Mouse (Mus musculus): ENCODE measurements around the gene Hipk2. TPM values are rescaled to one million over a fixed set of nuclear protein-coding genes. Genes with fewer than 3 reads are reported as not detected.

The Hipk2 gene
- polyA plus RNA-seq, 1 experiment from 2014 or later, result 11.0 TPM

DNA sequence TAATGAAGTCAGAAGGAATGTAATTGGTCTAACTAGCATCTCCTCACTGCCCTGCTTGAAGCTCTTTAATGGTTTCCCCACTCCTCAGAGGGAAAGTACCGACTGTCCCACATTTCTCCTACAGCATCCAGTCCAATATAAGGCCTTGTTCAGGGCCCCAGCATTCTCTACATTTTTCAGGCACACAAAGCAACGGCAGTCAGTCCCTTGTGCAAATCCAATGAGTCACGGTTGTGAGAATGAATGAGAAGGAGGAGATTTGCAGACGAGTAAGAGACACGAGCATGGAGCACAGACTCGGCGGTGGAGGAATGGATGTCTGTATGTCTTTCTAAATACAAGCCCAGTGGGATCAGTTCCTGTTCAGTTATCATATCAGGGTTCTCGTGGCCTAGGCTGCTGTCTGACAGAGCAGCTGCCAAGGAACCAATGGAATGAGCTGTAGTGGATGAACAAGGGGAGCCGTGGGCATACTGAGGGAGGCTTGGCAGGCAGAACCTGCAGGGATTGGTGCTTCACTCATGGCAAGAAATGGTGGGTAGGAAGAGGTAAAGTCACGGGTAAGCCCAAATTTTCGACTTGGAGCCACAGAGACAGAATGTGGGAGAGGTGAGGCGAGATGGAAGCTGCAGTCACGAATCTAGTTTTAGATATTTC, 37.5 kb upstream of the Hipk2 start:
- Histone ChIP-seq H3K27me3 (ENCODE audit: control insufficient read depth, insufficient read depth, low read length) (no peaks in the 10 kb centered on the region), H3K9me3 (ENCODE audit: control insufficient read depth, low read length) (no peaks in the 10 kb centered on the region), H3K9ac (ENCODE audit: low read length) (no peak overlapping the region), H3K4me1 (ENCODE audit: control insufficient read depth in 2 of 2, insufficient read depth in 2 of 2, low read length in 2 of 2) (peaks cover 12 to 30% of the 10 kb centered on the region in 2 experiments), H3K36me3 (ENCODE audit: control insufficient read depth, insufficient read depth, low read length) (no peaks in the 10 kb centered on the region), H3K4me2 (ENCODE audit: low read length) (no peak overlapping the region), H3K4me3 (ENCODE audit: control insufficient read depth in 1 of 2, insufficient read depth in 1 of 2, low read depth in 1 of 2, low read length in 2 of 2) (no peak overlapping the region), H3K27ac (replicated peaks in 1 of 2; ENCODE audit: control insufficient read depth in 1 of 2, insufficient read depth in 1 of 2, low read depth in 2 of 2, low read length in 2 of 2) (no peak overlapping the region)
- 62% methylated on average over 13 of the region's 13 CpGs for WGBS
- no peak for ATAC-seq (ENCODE audit: insufficient number of reproducible peaks, insufficient read depth, low FRiP score, low read depth)

- no peak for ATAC-seq (ENCODE audit: insufficient number of reproducible peaks, insufficient read depth, low FRiP score, low read depth)
- peaks cover 12 to 30% of the 10 kb centered on the region in 2 experiments for H3K4me1 ChIP-seq (ENCODE audit: control insufficient read depth in 2 of 2, insufficient read depth in 2 of 2, low read length in 2 of 2)
Measured at GRCm38 (mm10) chr6:38912845-38913244, 36.9 kb upstream of the Hipk2 start.

GRCm38 (mm10) chr6:38912121-38912660, 36.2 kb upstream of the Hipk2 start:
- Histone ChIP-seq H3K27ac (replicated peaks in 1 of 2; ENCODE audit: control insufficient read depth in 1 of 2, insufficient read depth in 1 of 2, low read depth in 2 of 2, low read length in 2 of 2) (no peak overlapping the region), H3K4me3 (ENCODE audit: control insufficient read depth in 1 of 2, insufficient read depth in 1 of 2, low read depth in 1 of 2, low read length in 2 of 2) (no peak overlapping the region), H3K9me3 (ENCODE audit: control insufficient read depth, low read length) (no peaks in the 10 kb centered on the region), H3K36me3 (ENCODE audit: control insufficient read depth, insufficient read depth, low read length) (no peaks in the 10 kb centered on the region), H3K27me3 (ENCODE audit: control insufficient read depth, insufficient read depth, low read length) (no peaks in the 10 kb centered on the region), H3K9ac (ENCODE audit: low read length) (no peak overlapping the region), H3K4me1 (ENCODE audit: control insufficient read depth in 2 of 2, insufficient read depth in 2 of 2, low read length in 2 of 2) (peaks cover 12 to 24% of the 10 kb centered on the region in 2 experiments), H3K4me2 (ENCODE audit: low read length) (no peak overlapping the region)
- no peak for ATAC-seq (ENCODE audit: insufficient number of reproducible peaks, insufficient read depth, low FRiP score, low read depth)

More at GRCm38 (mm10) chr6:38912845-38913244, 36.9 kb upstream of the Hipk2 start:
- 67% methylated on average over 9 of the region's 9 CpGs for whole genome bisulfite sequencing
- H3K4me3 ChIP-seq (ENCODE audit: control insufficient read depth in 1 of 2, insufficient read depth in 1 of 2, low read depth in 1 of 2, low read length in 2 of 2), result no peak overlapping the region
- H3K9me3 ChIP-seq (ENCODE audit: control insufficient read depth, low read length), result no peaks in the 10 kb centered on the region
- no peaks in the 10 kb centered on the region for H3K27me3 ChIP-seq (ENCODE audit: control insufficient read depth, insufficient read depth, low read length)
- no peak overlapping the region for H3K4me2 ChIP-seq (ENCODE audit: low read length)
- no peaks in the 10 kb centered on the region for H3K36me3 ChIP-seq (ENCODE audit: control insufficient read depth, insufficient read depth, low read length)
- no peak overlapping the region for H3K9ac ChIP-seq (ENCODE audit: low read length)
- no peak overlapping the region for H3K27ac ChIP-seq (replicated peaks in 1 of 2; ENCODE audit: control insufficient read depth in 1 of 2, insufficient read depth in 1 of 2, low read depth in 2 of 2, low read length in 2 of 2)

- peak overlapping the region in 1 of 2 experiments; percentile 41; a peak in 1 of 4 replicates for H3K27ac ChIP-seq (replicated peaks in 1 of 2; ENCODE audit: control insufficient read depth in 1 of 2, insufficient read depth in 1 of 2, low read depth in 2 of 2, low read length in 2 of 2)
- no peaks in the 10 kb centered on the region for H3K27me3 ChIP-seq (ENCODE audit: control insufficient read depth, insufficient read depth, low read length)
- H3K4me1 ChIP-seq (ENCODE audit: control insufficient read depth in 2 of 2, insufficient read depth in 2 of 2, low read length in 2 of 2), result peaks cover 12 to 20% of the 10 kb centered on the region in 2 experiments
- no peaks in the 10 kb centered on the region for H3K9me3 ChIP-seq (ENCODE audit: control insufficient read depth, low read length)
- H3K36me3 ChIP-seq (ENCODE audit: control insufficient read depth, insufficient read depth, low read length), result no peaks in the 10 kb centered on the region
- H3K4me3 ChIP-seq (ENCODE audit: control insufficient read depth in 1 of 2, insufficient read depth in 1 of 2, low read depth in 1 of 2, low read length in 2 of 2), result no peak overlapping the region
- H3K9ac ChIP-seq (ENCODE audit: low read length), result no peak overlapping the region
- 17% methylated on average over 3 of the region's 3 CpGs for WGBS
- no peak overlapping the region for H3K4me2 ChIP-seq (ENCODE audit: low read length)
- peak; percentile 29; the same call in 1 of the 2 replicates for ATAC-seq (ENCODE audit: insufficient number of reproducible peaks, insufficient read depth, low FRiP score, low read depth)
Measured at GRCm38 (mm10) chr6:38910828-38911559, 35.0 kb upstream of the Hipk2 start.

- Histone ChIP-seq H3K27me3 (ENCODE audit: control insufficient read depth, insufficient read depth, low read length) (no peaks in the 10 kb centered on the region), H3K4me1 (ENCODE audit: control insufficient read depth in 2 of 2, insufficient read depth in 2 of 2, low read length in 2 of 2) (peaks cover 8 to 18% of the 10 kb centered on the region in 2 experiments), H3K9me3 (ENCODE audit: control insufficient read depth, low read length) (no peaks in the 10 kb centered on the region), H3K4me2 (ENCODE audit: low read length) (no peak overlapping the region), H3K9ac (ENCODE audit: low read length) (no peak overlapping the region), H3K4me3 (ENCODE audit: control insufficient read depth in 1 of 2, insufficient read depth in 1 of 2, low read depth in 1 of 2, low read length in 2 of 2) (no peak overlapping the region), H3K27ac (replicated peaks in 1 of 2; ENCODE audit: control insufficient read depth in 1 of 2, insufficient read depth in 1 of 2, low read depth in 2 of 2, low read length in 2 of 2) (no peak overlapping the region), H3K36me3 (ENCODE audit: control insufficient read depth, insufficient read depth, low read length) (no peaks in the 10 kb centered on the region)
- WGBS, result 77% methylated on average over 6 of the region's 6 CpGs
- no peak for ATAC-seq (ENCODE audit: insufficient number of reproducible peaks, insufficient read depth, low FRiP score, low read depth)
Measured at GRCm38 (mm10) chr6:38908401-38908800, 32.4 kb upstream of the Hipk2 start.

- no peak for ATAC-seq (ENCODE audit: insufficient number of reproducible peaks, insufficient read depth, low FRiP score, low read depth)
- Histone ChIP-seq H3K36me3 (ENCODE audit: control insufficient read depth, insufficient read depth, low read length) (no peaks in the 10 kb centered on the region), H3K4me3 (ENCODE audit: control insufficient read depth in 1 of 2, insufficient read depth in 1 of 2, low read depth in 1 of 2, low read length in 2 of 2) (no peak overlapping the region), H3K4me1 (ENCODE audit: control insufficient read depth in 2 of 2, insufficient read depth in 2 of 2, low read length in 2 of 2) (peaks cover 5 to 8% of the 10 kb centered on the region in 2 experiments; a peak in 3 of 4 replicates), H3K9ac (ENCODE audit: low read length) (no peak overlapping the region), H3K27me3 (ENCODE audit: control insufficient read depth, insufficient read depth, low read length) (no peaks in the 10 kb centered on the region), H3K9me3 (ENCODE audit: control insufficient read depth, low read length) (no peaks in the 10 kb centered on the region), H3K27ac (replicated peaks in 1 of 2; ENCODE audit: control insufficient read depth in 1 of 2, insufficient read depth in 1 of 2, low read depth in 2 of 2, low read length in 2 of 2) (no peak overlapping the region), H3K4me2 (ENCODE audit: low read length) (no peak overlapping the region)
- 69% methylated on average over 6 of the region's 6 CpGs for WGBS
Measured at GRCm38 (mm10) chr6:38906005-38906404, 30.0 kb upstream of the Hipk2 start.

DNA sequence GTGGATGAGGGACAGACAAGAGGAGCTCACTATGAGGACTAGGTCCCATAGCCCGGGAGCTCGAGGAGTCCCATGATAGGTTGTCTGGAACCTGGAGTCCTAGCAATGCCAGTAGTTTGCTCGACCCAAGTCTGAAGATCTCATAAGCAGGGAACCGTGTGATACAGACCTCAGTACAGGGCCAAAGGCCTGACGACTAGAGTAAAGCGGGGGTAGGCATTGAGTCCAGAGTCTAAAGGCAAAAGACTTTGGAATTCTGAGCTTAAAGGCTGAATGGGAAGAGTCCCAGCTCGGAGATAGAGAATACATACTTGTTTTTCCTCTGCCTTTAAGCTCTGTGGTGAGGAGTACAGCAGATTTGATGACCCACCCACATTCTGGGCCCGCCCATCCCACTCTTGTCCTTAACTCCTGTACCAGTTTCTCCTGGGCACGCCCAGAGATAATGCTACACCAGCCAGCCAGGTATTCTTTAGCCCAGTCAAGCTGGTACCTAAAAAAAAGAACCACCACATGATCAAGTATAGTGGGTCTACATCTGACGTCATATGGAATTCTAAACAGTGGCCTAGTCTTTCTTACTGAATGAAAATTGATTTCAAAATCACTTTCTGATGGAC, 27.0 kb upstream of the Hipk2 start:
- Histone ChIP-seq H3K9me3 (ENCODE audit: control insufficient read depth, low read length) (no peaks in the 10 kb centered on the region), H3K36me3 (ENCODE audit: control insufficient read depth, insufficient read depth, low read length) (no peaks in the 10 kb centered on the region), H3K4me1 (ENCODE audit: control insufficient read depth in 2 of 2, insufficient read depth in 2 of 2, low read length in 2 of 2) (no peaks in the 10 kb centered on the region), H3K4me3 (ENCODE audit: control insufficient read depth in 1 of 2, insufficient read depth in 1 of 2, low read depth in 1 of 2, low read length in 2 of 2) (no peak overlapping the region), H3K27ac (replicated peaks in 1 of 2; ENCODE audit: control insufficient read depth in 1 of 2, insufficient read depth in 1 of 2, low read depth in 2 of 2, low read length in 2 of 2) (no peak overlapping the region), H3K9ac (ENCODE audit: low read length) (no peak overlapping the region), H3K27me3 (ENCODE audit: control insufficient read depth, insufficient read depth, low read length) (no peaks in the 10 kb centered on the region), H3K4me2 (ENCODE audit: low read length) (no peak overlapping the region)
- no peak for ATAC-seq (ENCODE audit: insufficient number of reproducible peaks, insufficient read depth, low FRiP score, low read depth)
- WGBS, result 84% methylated on average over 10 of the region's 10 CpGs
